Mouse (Mus musculus) forebrain, embryonic 12.5 days (tissue): ENCODE measurements at regions not wholly inside any gene's neighbourhood (a gene's known extent, or its start where the extent isn't known, plus 50 kb on each side); places are given as distances from the start of the nearest gene placed in this dataset.

Source experiments
- ATAC-seq: fragments of 200-750 bp; cut with Nextera tagmentation; 2 replicates; pipeline ENCODE4 v1.8.0; 2017; ENCODE audit warnings: moderate TSS enrichment; ENCODE audit not compliant: low FRiP score
- H3K27ac ChIP-seq: fragments of 300-500 bp; sonication (generic); 2 replicates; pipeline ENCODE4 v1.5.1; 2016; ENCODE audit warnings: mild to moderate bottlenecking
- H3K27me3 ChIP-seq: fragments of 300-500 bp; sonication (generic); 2 replicates; pipeline ENCODE4 v1.6.1; 2016; ENCODE audit warnings: mild to moderate bottlenecking
- H3K36me3 ChIP-seq: fragments of 300-500 bp; sonication (generic); replicated peaks from 2 replicates; pipeline ENCODE4 v1.6.1; 2016; ENCODE audit warnings: mild to moderate bottlenecking
- H3K4me1 ChIP-seq: fragments of 300-500 bp; sonication (generic); 2 replicates; pipeline ENCODE4 v1.6.1; 2016
- H3K4me2 ChIP-seq: fragments of 300-500 bp; sonication (generic); 2 replicates; pipeline ENCODE4 v1.6.1; 2016; ENCODE audit warnings: mild to moderate bottlenecking, moderate library complexity
- H3K4me3 ChIP-seq: fragments of 300-500 bp; sonication (generic); replicated peaks from 2 replicates; pipeline ENCODE4 v1.5.1; 2016; ENCODE audit warnings: mild to moderate bottlenecking
- H3K9ac ChIP-seq: fragments of 300-500 bp; sonication (generic); 2 replicates; pipeline ENCODE4 v1.6.1; 2016; ENCODE audit warnings: mild to moderate bottlenecking
- H3K9me3 ChIP-seq: fragments of 300-500 bp; sonication (generic); 2 replicates; pipeline ENCODE4 v1.6.1; 2016
- WGBS: fragments of 180-500 bp; shearing (Covaris S2); methylation state at CpG from one replicate; pipeline ENCODE4 v1.1.7; 2016; 5-methylcytosine and 5-hydroxymethylcytosine counted together

DNA sequence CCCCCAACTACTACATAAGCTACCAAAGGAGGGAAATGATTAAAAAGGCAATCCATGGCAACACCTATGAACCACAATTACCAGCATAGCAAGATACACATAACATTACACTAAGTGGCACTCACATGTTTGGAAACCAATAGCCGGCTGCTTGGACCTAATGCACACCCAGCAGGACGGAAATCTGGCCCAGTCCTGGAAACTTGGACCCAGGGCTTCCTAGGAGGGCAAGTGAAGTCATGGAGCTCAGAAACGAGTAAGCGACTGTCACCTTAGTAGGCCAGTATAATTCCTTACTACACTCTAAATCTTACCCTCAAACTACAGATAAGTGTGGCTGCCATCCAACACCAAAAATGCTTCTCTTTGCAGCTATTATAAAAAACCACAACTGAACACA, 168.6 kb upstream of the Ppp2r3a start:
- H3K4me3 ChIP-seq, result no peak overlapping the region
- H3K36me3 ChIP-seq, result no peaks in the 10 kb centered on the region
- H3K27ac ChIP-seq, result no peak overlapping the region
- no peak for ATAC-seq
- H3K4me2 ChIP-seq, result no peak overlapping the region
- H3K9ac ChIP-seq, result no peak overlapping the region
- H3K9me3 ChIP-seq, result no peaks in the 10 kb centered on the region
- no peaks in the 10 kb centered on the region for H3K27me3 ChIP-seq
- WGBS, result 93% methylated on average over 4 of the region's 4 CpGs
- H3K4me1 ChIP-seq, result peaks cover under 1% of the 10 kb centered on the region; the same call in 1 of the 2 replicates

DNA sequence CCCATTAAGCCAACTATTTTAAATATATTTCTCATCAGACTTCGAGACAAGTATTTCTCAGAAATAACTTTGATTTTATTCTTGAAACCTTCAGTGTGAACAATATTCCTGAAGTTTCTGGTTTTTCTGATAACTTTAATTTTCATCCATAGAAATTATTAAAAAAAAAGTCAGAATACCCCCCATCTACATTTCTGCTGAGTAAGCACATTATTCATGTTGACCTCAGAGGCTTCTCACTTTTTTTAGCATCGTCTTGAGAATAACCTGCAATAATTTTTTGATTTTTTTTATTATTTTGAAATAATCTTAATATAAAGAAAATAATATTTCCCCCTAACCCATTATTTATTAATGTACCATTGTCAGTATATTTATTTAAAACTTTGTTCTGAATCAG, 166.1 kb upstream of the Ppp2r3a start:
- Histone ChIP-seq H3K4me2 (no peak overlapping the region), H3K4me1 (no peaks in the 10 kb centered on the region), H3K4me3 (no peak overlapping the region), H3K27ac (no peak overlapping the region), H3K9me3 (no peaks in the 10 kb centered on the region), H3K27me3 (no peaks in the 10 kb centered on the region), H3K9ac (no peak overlapping the region), H3K36me3 (no peaks in the 10 kb centered on the region)
- 88% methylated on average over 2 of the region's 2 CpGs for WGBS
- no peak for ATAC-seq

- no peak for ATAC-seq
Observed at GRCm38 (mm10) chr9:101416321-101416720, 164.7 kb upstream of the Ppp2r3a start.

DNA sequence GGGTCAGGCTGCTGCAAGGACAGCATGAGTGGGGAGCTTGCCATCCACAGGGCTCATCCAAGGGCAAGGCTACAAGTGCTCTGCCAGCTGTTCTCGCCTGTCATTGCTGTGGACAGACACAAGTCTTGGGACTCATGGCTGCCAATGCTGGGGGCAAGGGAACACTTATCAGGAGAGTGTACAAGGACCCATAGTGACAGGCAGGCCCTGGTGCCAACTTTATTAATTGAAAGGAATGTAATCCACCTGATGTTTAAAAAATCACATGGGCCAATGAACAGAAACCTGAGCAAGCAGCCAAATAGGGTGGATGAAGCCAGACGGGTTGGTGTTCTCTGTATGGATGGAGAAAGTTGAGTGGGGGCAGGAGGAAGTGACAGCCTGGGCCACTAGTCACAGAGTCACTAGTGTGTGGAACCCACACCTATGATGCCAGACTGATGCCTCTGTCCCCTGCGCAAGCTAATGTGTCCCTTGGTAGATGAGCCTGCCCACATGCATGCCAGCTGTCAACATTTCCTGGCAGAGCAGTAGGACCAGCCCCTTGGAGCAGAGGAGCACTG, 161.6 kb upstream of the Ppp2r3a start:
- Histone ChIP-seq H3K36me3 (no peaks in the 10 kb centered on the region), H3K27ac (no peak overlapping the region), H3K9me3 (no peaks in the 10 kb centered on the region), H3K4me3 (no peak overlapping the region), H3K4me1 (peaks cover 5% of the 10 kb centered on the region; the same call in 1 of the 2 replicates), H3K27me3 (no peaks in the 10 kb centered on the region), H3K9ac (no peak overlapping the region), H3K4me2 (no peak overlapping the region)
- no peak for ATAC-seq
- 89% methylated on average over 3 of the region's 3 CpGs for WGBS

More at GRCm38 (mm10) chr9:101416321-101416720, 164.7 kb upstream of the Ppp2r3a start:
- Histone ChIP-seq H3K4me3 (no peak overlapping the region), H3K9ac (no peak overlapping the region), H3K9me3 (no peaks in the 10 kb centered on the region), H3K4me1 (0 out of 2 replicates have a peak, but pooled peaks cover 2% of the 10 kb centered on the region), H3K27me3 (no peaks in the 10 kb centered on the region), H3K36me3 (no peaks in the 10 kb centered on the region), H3K4me2 (no peak overlapping the region), H3K27ac (no peak overlapping the region)
- WGBS, result 97% methylated on average over 6 of the region's 6 CpGs

GRCm38 (mm10) chr9:101411951-101412350, 160.4 kb upstream of the Ppp2r3a start:
- no peak for ATAC-seq
- H3K4me1 ChIP-seq, result peaks cover 17% of the 10 kb centered on the region
- H3K9me3 ChIP-seq, result no peaks in the 10 kb centered on the region
- H3K4me3 ChIP-seq, result no peak overlapping the region
- WGBS, result 88% methylated on average over 3 of the region's 3 CpGs
- H3K27ac ChIP-seq, result no peak overlapping the region
- H3K36me3 ChIP-seq, result no peaks in the 10 kb centered on the region
- H3K4me2 ChIP-seq, result no peak overlapping the region
- H3K27me3 ChIP-seq, result no peaks in the 10 kb centered on the region
- H3K9ac ChIP-seq, result no peak overlapping the region

DNA sequence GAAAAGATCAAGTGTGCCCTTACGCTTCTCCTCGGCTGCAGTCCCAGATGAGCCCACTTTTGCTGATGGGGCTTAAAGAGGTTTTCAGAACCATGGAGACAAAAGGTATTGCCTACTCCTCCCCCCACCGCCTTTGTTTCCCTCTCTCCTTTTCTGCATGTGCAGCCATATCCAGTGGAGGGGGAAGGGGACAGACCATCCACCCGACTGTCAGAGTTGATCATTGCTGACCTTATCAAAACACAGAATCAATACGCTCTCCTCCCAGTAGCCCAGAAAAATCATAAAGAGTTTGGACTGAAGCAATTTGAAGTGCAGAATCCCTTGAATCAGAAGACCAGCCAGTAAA, 159.9 kb upstream of the Ppp2r3a start:
- Histone ChIP-seq H3K36me3 (no peaks in the 10 kb centered on the region), H3K9me3 (no peaks in the 10 kb centered on the region), H3K27me3 (no peaks in the 10 kb centered on the region), H3K4me3 (no peak overlapping the region), H3K9ac (no peak overlapping the region), H3K27ac (no peak overlapping the region), H3K4me1 (peaks cover 18% of the 10 kb centered on the region), H3K4me2 (no peak overlapping the region; the same call in 1 of the 2 replicates)
- no peak for ATAC-seq
- WGBS, result 65% methylated on average over 5 of the region's 5 CpGs

DNA sequence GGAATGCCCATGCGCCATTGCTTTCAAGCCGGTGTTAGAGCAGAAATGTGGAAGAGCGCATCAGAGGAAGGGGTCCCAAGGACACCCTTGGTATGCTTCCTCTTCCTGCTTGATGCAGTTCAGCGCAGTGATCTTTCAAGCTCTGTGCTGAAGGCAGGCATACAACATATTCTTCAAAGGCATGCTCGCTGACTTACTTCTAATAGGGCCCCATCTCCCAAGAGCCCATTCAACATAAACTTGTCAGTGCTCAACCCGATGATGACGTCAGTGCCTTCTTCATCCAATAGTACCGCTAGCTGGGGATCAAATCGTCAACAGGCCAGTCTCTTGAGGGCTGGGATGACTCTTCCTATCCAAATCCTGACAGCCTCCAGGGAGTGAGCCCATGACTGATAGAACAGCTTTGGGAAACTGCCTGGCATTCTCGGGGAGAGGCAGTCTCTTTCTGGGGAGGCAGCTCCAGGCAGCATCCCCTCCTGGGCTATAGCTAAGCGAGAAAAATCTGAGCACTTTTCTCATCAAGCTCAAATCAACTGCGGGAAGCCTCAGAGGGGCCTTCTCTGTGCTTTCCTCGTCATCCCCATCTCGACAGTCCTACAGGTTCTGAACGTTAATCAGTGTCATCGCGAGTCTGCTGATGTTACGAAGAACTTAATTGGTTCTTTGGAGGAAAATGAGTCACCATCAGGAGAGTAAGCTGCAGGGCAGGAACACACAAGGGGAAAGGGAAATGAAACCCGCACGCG, 159.4 kb upstream of the Ppp2r3a start:
- no peak overlapping the region for H3K4me3 ChIP-seq
- H3K9me3 ChIP-seq, result no peaks in the 10 kb centered on the region
- peak overlapping the region; percentile 56; the same call in 1 of the 2 replicates for H3K27ac ChIP-seq
- no peak overlapping the region for H3K9ac ChIP-seq
- H3K4me2 ChIP-seq, result no peak overlapping the region; the same call in 1 of the 2 replicates
- no peaks in the 10 kb centered on the region for H3K36me3 ChIP-seq
- WGBS, result 75% methylated on average over 21 of the region's 21 CpGs
- no peak for ATAC-seq
- H3K27me3 ChIP-seq, result no peaks in the 10 kb centered on the region
- H3K4me1 ChIP-seq, result peaks cover 18% of the 10 kb centered on the region

DNA sequence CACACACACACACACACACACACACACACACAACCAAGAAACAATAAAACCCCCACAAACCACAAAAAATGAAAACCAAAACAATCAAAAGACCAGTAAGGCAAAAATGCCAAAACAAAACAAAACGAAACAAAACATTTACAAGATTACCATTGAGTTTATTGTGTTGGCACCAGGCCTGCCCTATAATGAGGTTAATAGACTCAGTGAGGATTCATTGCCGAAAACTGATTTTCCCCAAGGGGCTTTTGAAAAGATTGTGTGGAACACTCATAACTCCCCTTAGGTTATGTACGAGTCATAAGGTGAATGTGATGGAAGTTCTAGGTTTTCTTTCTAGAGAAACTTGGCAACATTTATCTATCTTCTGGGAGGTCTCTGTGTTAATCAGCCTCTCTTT, 158.8 kb upstream of the Ppp2r3a start:
- WGBS, result 82% methylated on average over 3 of the region's 3 CpGs
- H3K4me2 ChIP-seq, result no peak overlapping the region
- no peaks in the 10 kb centered on the region for H3K9me3 ChIP-seq
- no peaks in the 10 kb centered on the region for H3K27me3 ChIP-seq
- H3K27ac ChIP-seq, result no peak overlapping the region
- no peaks in the 10 kb centered on the region for H3K36me3 ChIP-seq
- H3K4me3 ChIP-seq, result no peak overlapping the region
- H3K4me1 ChIP-seq, result peaks cover 18% of the 10 kb centered on the region
- no peak overlapping the region for H3K9ac ChIP-seq
- ATAC-seq, result no peak

- ATAC-seq, result no peak
- WGBS, result 93% methylated on average over 1 of the region's 1 CpGs
- Histone ChIP-seq H3K27ac (peak overlapping the region; percentile 78; the same call in 1 of the 2 replicates), H3K27me3 (no peaks in the 10 kb centered on the region), H3K36me3 (no peaks in the 10 kb centered on the region), H3K9me3 (no peaks in the 10 kb centered on the region), H3K4me3 (no peak overlapping the region), H3K9ac (no peak overlapping the region), H3K4me2 (no peak overlapping the region), H3K4me1 (peaks cover 30% of the 10 kb centered on the region)
Observed at GRCm38 (mm10) chr9:101408116-101408515, 156.5 kb upstream of the Ppp2r3a start.

DNA sequence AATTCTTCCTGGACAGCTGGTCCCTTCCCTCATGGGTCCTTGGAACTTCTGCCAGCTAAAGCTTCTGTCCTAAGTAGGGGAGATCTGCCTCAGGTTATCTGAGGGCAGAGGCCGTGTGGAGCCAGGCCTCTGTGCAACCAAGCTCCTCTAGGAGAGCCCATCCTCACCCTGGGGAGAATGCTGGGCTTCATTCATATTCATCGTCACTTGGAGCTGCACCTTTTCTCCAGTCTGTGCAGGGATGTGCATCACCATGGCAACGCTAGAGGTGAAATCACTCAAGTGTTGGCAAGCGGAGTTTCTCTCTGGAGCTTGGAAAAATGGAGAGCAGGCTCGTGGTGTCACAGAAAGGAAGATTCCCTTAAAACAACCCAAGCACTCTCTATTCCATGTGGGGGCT, 155.5 kb upstream of the Ppp2r3a start:
- no peak overlapping the region for H3K4me3 ChIP-seq
- WGBS, result 43% methylated on average over 5 of the region's 5 CpGs
- H3K27ac ChIP-seq, result peak overlapping the region; percentile 78
- H3K9ac ChIP-seq, result no peak overlapping the region
- no peaks in the 10 kb centered on the region for H3K9me3 ChIP-seq
- no peak overlapping the region for H3K4me2 ChIP-seq
- no peaks in the 10 kb centered on the region for H3K36me3 ChIP-seq
- H3K27me3 ChIP-seq, result no peaks in the 10 kb centered on the region
- H3K4me1 ChIP-seq, result peaks cover 30% of the 10 kb centered on the region
- peak; percentile 70 for ATAC-seq

DNA sequence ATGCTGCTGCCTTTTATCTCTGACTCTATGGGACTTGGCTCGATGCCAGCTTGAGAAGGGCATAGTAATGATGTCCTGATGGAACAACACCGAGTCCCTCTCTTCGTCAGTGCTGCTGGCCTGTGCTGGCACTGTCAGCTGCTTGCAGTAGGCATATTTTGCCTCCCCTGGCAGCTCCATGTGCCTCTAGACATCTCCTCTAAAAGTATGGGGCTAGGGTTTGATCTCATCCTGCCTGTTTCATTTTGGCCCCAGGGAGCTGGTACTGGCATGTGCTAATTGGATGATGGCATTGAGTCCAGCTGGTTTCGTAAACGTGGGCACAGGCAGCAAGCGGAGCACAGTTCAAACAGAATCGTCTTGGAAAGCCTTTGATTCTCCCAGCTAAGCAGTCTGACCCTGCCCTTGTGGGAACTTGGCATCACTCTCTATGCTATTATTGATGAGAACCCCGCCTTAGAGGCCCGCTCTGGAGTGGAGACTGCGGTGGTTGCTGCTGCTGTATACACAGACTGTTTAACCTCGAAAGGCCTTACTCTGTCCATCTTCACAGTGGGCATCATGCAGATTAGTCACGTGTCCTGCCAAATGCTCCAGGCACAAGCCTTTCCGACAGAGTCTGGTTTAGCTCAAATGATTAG, 153.0 kb upstream of the Ppp2r3a start:
- no peak overlapping the region for H3K4me3 ChIP-seq
- peak overlapping the region; percentile 47 for H3K27ac ChIP-seq
- peaks cover 25% of the 10 kb centered on the region for H3K4me1 ChIP-seq
- 0 out of 2 replicates have a peak overlapping the region, but pooled peaks have one; percentile 17 for H3K4me2 ChIP-seq
- H3K9ac ChIP-seq, result no peak overlapping the region
- 42% methylated on average over 13 of the region's 13 CpGs for WGBS
- no peaks in the 10 kb centered on the region for H3K9me3 ChIP-seq
- no peaks in the 10 kb centered on the region for H3K36me3 ChIP-seq
- no peaks in the 10 kb centered on the region for H3K27me3 ChIP-seq
- ATAC-seq, result peak; percentile 74

GRCm38 (mm10) chr9:101404034-101404433, 152.4 kb upstream of the Ppp2r3a start:
- H3K36me3 ChIP-seq, result no peaks in the 10 kb centered on the region
- H3K27ac ChIP-seq, result peak overlapping the region; percentile 47
- H3K9me3 ChIP-seq, result no peaks in the 10 kb centered on the region
- no peak overlapping the region for H3K4me3 ChIP-seq
- ATAC-seq, result no peak
- no peaks in the 10 kb centered on the region for H3K27me3 ChIP-seq
- H3K9ac ChIP-seq, result no peak overlapping the region
- no peak overlapping the region for H3K4me2 ChIP-seq
- WGBS, result 65% methylated on average over 3 of the region's 3 CpGs
- peaks cover 25% of the 10 kb centered on the region for H3K4me1 ChIP-seq
